Mouse (Mus musculus): ENCODE measurements around the gene Mff. TPM values are rescaled to one million over a fixed set of nuclear protein-coding genes. Genes with fewer than 3 reads are reported as not detected.

Mff gene
- total RNA-seq (2021): 100 to 1,000 TPM; 268 to 270 TPM
- long read RNA-seq, experiment 1, transcript Mff-202 (9 exons, 1,894 nt): major isoform, 105 of 346 reads
- long read RNA-seq, experiment 1, transcript Mff-201 (8 exons, 1,706 nt): minor isoform, 6 of 346 reads
- long read RNA-seq, experiment 1, transcript Mff-208 (8 exons, 1,645 nt): minor isoform, 18 of 346 reads
- long read RNA-seq, experiment 1, partial matches to known transcripts: 1 of 346 reads
- long read RNA-seq, experiment 1, other reads (novel, unspliced or antisense): 216 of 346 reads
- long read RNA-seq, experiment 2, transcript Mff-202 (9 exons, 1,894 nt): major isoform, 69 of 268 reads
- long read RNA-seq, experiment 2, transcript Mff-201 (8 exons, 1,706 nt): minor isoform, 8 of 268 reads
- long read RNA-seq, experiment 2, transcript Mff-208 (8 exons, 1,645 nt): minor isoform, 14 of 268 reads
- long read RNA-seq, experiment 2, partial matches to known transcripts: 0 of 268 reads
- long read RNA-seq, experiment 2, other reads (novel, unspliced or antisense): 175 of 268 reads

GRCm38 (mm10) chr1:82724339-82725025, at the start of gene Mff:
Gene Mff, plus strand, starts transcription at chr1:82724890.
- intact Hi-C loops (cut with DNase I): no loop called here
- peak; percentile 92 to 93 for DNase-seq (ENCODE audit: low spot score in 2 of 2)

DNA sequence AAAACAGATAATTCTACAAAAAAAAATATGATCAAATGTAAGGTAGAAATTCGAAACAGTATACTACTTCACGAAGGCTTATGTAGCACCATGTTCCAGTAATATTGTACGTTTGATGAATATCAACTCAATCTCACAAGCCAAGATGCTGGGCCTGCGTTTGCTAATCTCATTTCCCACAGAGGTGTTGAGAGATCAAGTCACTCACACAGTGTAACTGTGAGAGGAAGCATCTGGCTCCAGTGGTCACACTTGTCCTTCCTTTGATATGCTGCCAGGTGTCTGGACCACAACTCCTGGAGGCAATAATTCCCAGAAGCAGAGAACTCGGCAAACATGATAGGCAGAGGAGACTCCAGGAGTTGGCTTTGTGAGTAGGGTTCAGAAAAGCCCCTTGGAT, 38.4 kb upstream of the Mff start:
- intact Hi-C loops (cut with DNase I): no loop called here
- no peak for DNase-seq (ENCODE audit: low spot score in 2 of 2)

DNA sequence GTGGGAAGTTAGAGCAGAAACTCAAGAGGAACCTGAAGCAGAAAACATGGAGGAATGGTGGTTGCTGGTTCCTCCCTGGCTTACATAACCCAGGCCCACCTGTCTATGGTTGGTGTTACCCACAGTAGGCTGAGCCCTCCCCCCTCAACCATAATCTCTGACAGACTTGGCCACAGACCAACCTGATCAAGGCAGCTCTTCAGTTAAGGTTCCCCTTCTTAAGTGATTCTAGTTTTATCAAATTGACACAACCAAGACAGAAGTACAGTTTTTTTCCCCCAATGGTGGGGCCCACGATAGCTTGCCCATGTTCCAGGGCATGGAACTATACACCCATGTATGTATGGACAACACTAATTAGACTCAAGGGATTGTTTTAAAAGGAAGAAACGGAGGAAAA, 37.8 kb upstream of the Mff start:
- intact Hi-C loops (cut with DNase I): no loop called here

GRCm38 (mm10) chr1:82687931-82688330, 36.8 kb upstream of the Mff start:
- intact Hi-C loops (cut with DNase I): no loop called here
- no peak for DNase-seq (ENCODE audit: low spot score in 2 of 2)

More for the DNA sequence above, 37.8 kb upstream of the Mff start:
- DNase-seq (ENCODE audit: low spot score in 2 of 2): no peak

DNA sequence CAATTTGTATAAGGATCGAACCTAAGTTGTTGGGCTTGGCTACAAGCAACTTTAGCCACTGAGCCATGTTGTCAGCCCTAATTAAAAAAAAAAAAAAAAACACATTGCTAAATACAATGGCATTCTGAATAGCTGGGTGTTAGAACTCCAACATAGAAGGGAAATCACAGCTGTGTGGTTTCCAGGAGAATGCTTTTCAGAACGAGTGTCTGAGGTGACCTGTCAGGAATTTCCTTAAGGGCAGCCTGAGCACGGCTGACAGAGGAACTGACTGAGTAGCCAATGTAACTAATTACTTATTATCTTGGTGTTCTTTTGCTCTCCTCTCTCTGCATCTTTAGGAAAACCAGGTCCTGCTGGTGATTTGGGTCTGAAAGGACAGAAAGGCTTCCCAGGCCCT, 28.8 kb upstream of the Mff start:
- intact Hi-C loops (cut with DNase I): no loop called here
- no peak for DNase-seq (ENCODE audit: low spot score in 2 of 2)

DNA sequence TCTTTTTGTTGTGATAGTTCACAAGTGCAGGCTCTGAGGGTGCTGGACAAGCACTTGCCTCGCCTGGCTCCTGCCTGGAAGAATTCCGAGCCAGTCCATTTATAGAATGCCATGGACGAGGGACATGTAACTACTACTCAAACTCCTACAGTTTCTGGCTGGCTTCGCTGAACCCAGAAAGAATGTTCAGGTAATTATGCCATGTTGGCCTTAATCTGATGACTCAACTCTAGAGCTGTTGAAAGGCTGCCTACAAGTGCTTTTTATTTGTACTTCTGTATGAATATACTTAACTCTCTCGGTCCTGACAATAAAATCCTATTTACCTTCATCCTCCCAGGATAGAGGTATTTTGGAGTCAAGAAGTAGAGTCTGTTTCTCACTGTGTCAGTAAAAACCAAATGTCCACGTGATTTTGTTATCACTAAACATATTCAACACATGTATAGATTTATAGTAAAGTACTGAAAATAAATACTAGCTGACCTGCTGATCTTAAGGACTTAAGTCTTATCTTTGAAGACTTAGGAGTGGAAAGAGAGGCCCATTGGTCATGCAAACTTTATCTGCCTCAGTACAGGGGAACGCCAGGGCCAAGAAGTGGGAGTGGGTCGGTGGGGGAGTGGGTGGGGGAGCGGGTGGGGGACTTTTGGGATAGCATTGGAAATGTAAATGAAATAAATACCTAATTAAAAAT, 6.7 kb upstream of the Mff start:
- intact Hi-C loops (cut with DNase I): no loop called here
- DNase-seq (ENCODE audit: low spot score in 2 of 2): no peak

DNA sequence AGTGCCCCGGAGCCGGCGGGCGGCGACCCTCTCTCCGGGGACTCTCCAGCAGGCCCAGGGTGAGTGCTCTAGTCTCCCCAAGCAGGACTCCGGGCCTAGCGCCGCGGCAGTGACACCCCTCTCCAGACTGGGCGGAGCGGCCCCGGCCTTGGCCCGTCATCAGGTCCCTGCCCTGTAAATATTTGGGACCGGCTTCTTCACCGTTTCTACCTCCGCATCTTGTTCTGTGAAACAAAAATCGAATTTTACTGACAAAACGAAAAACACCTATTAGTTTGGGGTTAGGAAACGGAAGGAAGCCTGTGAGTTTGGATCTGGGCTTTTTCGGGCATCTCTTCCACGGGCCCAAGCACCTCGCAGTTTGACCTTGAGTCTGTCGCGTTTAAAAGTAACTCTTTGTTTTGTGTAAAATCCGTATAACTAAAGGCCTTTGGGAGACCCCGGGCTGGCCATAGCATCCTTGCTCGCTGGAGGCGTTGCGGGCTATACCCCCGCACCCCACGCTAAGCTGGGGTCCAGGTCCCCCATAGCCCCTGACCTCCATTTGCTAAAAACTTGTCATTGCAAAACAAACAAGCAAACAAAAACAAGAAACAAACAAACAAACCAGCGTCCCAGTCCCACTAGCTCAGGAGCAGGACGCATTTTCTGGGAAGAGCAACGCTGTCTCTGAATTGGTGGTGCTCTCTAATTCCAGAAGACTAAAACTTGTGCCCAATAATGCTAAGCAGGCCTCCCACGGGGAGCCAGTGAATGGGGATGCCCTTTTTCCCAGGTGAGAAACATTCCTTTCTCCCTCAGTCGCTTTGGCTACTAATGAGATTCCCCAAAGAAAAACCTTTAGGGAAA, 560 bp downstream of the Mff start:
- intact Hi-C loops (cut with DNase I): no loop called here
- DNase-seq (ENCODE audit: low spot score in 2 of 2): no peak

DNA sequence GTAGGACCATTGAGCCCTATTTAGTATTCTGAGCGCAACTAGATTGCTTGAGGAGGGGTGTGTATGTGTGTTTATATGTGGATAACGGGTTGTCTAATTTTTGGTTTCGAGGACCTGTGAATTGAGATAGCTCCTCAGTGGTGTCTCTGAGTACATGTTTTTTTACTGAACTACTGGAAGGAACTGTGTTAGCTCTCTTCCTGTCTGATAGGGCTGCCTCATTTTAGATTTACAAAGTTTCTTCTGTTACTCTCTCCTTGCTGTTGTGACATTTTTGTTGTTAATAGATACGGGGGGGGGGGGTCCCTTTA, 1.1 kb downstream of the Mff start:
- intact Hi-C loops (cut with DNase I): no loop called here
- no peak for DNase-seq (ENCODE audit: low spot score in 2 of 2)

DNA sequence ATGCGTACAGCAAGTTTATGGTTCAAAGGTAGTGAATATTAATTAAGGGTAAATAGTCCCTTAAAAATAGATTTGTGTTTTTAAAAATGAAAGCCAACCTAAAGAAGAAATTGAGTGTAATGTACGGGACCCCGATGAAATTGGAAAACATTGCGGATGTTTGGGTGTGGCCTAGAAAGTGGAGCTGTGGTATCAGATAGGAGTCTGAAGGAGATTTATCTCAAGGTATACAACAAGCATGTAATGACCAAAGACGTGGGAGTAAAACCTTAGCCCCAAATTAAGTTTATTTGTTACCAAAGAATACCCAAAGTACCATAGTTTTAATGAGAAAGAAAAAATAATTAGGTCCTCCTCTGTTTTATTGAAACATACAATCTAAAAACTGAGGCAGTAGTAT, 1.8 kb downstream of the Mff start:
- intact Hi-C loops (cut with DNase I): no loop called here

DNA sequence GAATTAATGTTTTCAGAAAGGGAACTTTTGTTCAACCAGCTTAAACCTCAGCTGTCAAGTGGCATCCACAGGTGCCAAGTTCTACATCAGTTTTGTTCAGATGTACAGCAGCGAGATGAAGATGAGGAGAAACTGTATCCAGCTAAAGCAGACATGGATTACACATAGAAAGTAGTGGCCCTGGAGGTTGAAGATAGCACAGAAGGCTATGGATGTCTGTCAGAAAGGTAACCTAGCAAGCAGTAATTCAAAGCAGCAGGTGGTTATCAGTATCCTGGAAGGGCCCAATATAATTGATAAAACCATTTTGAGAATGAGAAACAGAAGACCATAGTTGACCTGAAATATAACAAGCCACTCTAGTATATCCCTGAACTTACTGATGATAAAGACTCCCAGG, 8.7 kb downstream of the Mff start:
- no peak for DNase-seq (ENCODE audit: low spot score in 2 of 2)
- intact Hi-C loops (cut with DNase I): no loop called here

More for the DNA sequence above, 1.8 kb downstream of the Mff start:
- no peak for DNase-seq (ENCODE audit: low spot score in 2 of 2)

GRCm38 (mm10) chr1:82738066-82738465, 13.4 kb downstream of the Mff start:
- intact Hi-C loops (cut with DNase I): no loop called here
- DNase-seq (ENCODE audit: low spot score in 2 of 2): no peak

DNA sequence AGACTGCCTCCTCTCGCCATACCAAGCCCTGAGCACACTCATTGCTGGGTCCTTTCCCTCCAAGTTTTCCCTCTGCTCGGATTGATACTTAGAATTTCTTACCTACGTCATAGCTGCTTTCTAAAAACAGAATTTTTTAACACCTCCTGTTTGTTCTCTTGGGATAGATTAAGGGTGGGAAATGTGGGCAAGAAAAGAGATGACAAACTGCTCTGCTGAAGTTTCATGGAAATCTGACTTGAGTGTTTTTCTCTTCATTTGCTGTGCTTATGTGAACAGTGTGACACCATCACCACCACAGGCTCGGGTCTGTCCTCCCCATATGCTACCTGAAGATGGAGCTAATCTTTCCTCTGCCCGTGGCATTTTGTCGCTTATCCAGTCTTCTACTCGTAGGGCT, 16.8 kb downstream of the Mff start:
- intact Hi-C loops (cut with DNase I): no loop called here

GRCm38 (mm10) chr1:82743962-82744361, 19.3 kb downstream of the Mff start:
- no peak for DNase-seq (ENCODE audit: low spot score in 2 of 2)
- intact Hi-C loops (cut with DNase I): no loop called here

More for the DNA sequence above, 16.8 kb downstream of the Mff start:
- peak in 1 of 2 experiments; percentile 49 for DNase-seq (ENCODE audit: low spot score in 2 of 2)

DNA sequence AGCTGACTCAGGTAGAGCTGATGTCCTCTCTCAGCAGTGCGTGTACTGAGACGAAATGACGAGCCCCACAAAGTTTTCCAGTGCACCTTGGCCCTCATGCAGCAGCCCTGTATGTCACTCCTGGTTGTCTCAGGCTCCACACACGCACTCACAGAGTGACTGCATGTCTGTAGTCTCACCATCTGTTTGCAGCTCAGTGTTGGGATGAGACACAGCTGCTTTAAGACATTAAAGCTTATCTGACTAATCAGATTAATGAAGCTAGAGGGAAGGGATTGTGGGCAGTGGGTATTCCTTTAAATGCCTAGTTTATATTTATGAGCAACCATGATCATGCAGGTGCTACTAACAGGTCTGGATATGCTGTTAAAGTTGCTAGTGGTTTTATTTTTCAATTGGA, 21.7 kb downstream of the Mff start:
- intact Hi-C loops (cut with DNase I): no loop called here
- no peak for DNase-seq (ENCODE audit: low spot score in 2 of 2)

DNA sequence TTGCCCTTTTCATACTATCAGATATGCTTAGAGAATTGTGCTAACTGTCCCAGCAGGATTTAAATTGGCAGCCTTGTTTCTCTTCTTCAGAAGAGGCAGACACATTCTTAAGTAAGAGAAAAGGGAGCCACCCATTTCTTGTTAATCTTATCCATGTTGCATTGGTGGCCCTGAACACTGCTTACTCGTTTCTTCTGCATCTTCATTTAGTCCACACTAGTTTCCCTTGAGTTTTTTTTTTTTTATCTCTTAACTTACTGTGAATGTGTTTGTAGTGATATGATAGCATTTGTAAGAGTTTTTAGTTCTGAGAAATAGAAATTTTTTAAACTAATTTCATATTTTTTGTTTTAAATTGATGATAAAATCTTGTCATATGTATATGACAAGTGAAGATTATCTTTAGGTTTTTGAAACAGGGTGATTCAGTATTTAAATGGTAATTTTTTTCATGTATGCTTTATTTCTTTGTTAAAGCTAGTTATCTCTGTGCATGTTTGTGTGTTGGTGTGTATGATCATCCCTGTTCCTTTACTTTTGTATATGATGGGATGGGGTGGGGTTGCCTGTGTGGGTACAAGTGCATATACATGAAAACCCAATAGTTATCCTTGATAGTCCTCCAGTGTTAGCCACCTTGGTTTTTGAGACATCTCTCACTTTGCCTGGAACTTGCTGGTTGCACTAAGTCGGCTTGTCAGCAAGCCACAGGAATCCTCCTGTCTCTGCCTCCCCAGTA, 23.2 kb downstream of the Mff start:
- no peak for DNase-seq (ENCODE audit: low spot score in 2 of 2)
- intact Hi-C loops (cut with DNase I): no loop called here

DNA sequence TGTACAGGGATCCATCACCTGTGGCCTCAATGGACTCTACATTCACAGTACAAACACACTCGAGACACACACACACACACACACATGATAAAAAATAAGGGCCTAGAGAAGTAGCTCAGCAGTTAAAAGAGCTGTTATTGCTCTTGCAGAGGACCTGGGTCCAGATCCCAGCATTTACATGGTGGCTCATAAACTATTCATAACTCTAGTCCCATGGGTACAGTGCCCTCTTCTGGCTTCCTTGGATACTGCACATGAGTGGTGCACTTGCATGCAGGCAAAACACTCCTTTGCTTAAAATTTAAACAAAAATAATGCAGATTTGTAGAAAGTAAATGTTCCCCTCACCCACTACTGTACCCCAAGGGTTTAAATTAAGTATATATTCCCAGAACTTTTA, 34.8 kb downstream of the Mff start:
- intact Hi-C loops (cut with DNase I): no loop called here
- no peak for DNase-seq (ENCODE audit: low spot score in 2 of 2)

DNA sequence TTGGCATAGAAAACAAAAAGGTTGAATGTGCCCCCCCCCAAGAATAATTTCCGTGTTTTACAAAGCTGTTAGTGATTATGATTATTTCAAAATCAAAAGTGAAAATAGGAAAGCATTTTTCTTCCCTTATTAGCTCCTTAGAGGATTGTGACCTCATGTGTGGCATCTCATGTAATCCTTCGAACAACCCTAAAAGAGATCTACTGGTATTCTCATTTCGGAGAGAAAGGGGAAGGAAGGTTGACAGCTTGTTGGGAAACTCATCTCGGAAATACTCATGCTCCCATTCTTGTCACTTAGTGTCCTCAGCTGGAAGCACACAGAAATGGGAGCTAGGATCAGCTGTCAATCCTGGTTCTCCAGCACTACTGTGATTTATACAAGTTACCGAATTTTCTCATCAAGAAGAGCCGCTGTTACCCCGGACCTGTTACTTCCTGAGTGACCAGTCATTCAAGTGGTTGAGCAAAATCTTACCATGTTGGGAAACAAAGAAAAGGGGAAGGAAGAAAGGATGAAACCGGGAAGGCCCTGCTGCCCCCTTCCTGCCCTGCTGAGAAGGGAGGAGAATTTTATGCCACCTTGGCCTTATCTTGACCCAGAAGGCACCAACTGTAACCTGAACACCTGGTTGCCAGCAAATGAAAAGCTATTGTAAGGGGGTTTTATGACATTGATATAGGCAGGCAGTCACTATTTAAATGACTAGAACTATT, 36.9 kb downstream of the Mff start:
- no peak for DNase-seq (ENCODE audit: low spot score in 2 of 2)
- intact Hi-C loops (cut with DNase I): no loop called here

DNA sequence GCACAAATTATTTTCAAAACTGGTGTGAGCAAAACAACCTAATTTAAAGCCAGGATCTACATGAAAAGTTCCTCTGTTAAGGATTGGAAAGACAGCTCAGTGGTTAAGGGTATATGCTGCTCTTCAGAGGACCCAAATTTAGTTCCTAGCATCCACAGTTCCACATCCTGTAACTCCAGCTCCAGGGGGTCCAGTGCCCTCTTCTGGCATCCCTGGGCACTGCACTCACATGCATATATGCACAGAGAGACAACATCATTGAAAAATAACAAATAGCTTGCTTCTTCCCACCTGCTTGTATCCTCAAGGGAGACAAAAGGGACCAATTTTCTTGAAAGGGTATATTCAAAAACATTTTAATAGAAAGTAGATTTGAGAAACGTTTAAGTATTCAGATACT, 37.6 kb downstream of the Mff start:
- DNase-seq (ENCODE audit: low spot score in 2 of 2): no peak
- intact Hi-C loops (cut with DNase I): no loop called here
